Mouse (Mus musculus): ENCODE data around the gene Prkar2b. TPM values are rescaled to one million over a fixed set of nuclear protein-coding genes. Genes with fewer than 3 reads are reported as not detected.

The Prkar2b gene
- polyA plus RNA-seq, 1 experiment from 2014 or later = 22.6 TPM

- no peak overlapping the region for H3K9ac ChIP-seq (ENCODE audit: low read length)
- no peaks in the 10 kb centered on the region for H3K27me3 ChIP-seq (ENCODE audit: control insufficient read depth, insufficient read depth, low read length)
- H3K4me3 ChIP-seq (replicated peaks; ENCODE audit: low read length) = no peak overlapping the region
- H3K9me3 ChIP-seq (replicated peaks; ENCODE audit: control insufficient read depth, low read length) = peaks cover 3% of the 10 kb centered on the region; the same call in 1 of the 2 replicates
- 76% methylated on average over 10 of the region's 10 CpGs for WGBS
- no peak overlapping the region for H3K4me2 ChIP-seq (ENCODE audit: low read depth, low read length)
- no peak for ATAC-seq (ENCODE audit: insufficient read depth, low FRiP score)
- H3K27ac ChIP-seq (ENCODE audit: low read length) = no peak overlapping the region
- no peaks in the 10 kb centered on the region for H3K36me3 ChIP-seq (ENCODE audit: control insufficient read depth, insufficient read depth, low read length)
- no peaks in the 10 kb centered on the region for H3K4me1 ChIP-seq (ENCODE audit: control insufficient read depth, insufficient read depth, low read length)
These were observed 15.0 kb upstream of the Prkar2b start for GRCm38 (mm10) chr12:32075831-32076715.

- Histone ChIP-seq H3K36me3 (ENCODE audit: control insufficient read depth, insufficient read depth, low read length) (no peaks in the 10 kb centered on the region), H3K9ac (ENCODE audit: low read length) (no peak overlapping the region), H3K27ac (ENCODE audit: low read length) (no peak overlapping the region), H3K9me3 (replicated peaks; ENCODE audit: control insufficient read depth, low read length) (peaks cover 3% of the 10 kb centered on the region; the same call in 1 of the 2 replicates), H3K27me3 (ENCODE audit: control insufficient read depth, insufficient read depth, low read length) (no peaks in the 10 kb centered on the region), H3K4me1 (ENCODE audit: control insufficient read depth, insufficient read depth, low read length) (no peaks in the 10 kb centered on the region), H3K4me3 (replicated peaks; ENCODE audit: low read length) (no peak overlapping the region), H3K4me2 (ENCODE audit: low read depth, low read length) (no peak overlapping the region)
- 71% methylated on average over 6 of the region's 6 CpGs for WGBS
- no peak for ATAC-seq (ENCODE audit: insufficient read depth, low FRiP score)
These were observed 13.2 kb upstream of the Prkar2b start for GRCm38 (mm10) chr12:32074271-32074670.

- Histone ChIP-seq H3K9ac (ENCODE audit: low read length) (no peak overlapping the region), H3K4me3 (replicated peaks; ENCODE audit: low read length) (no peak overlapping the region), H3K9me3 (replicated peaks; ENCODE audit: control insufficient read depth, low read length) (no peaks in the 10 kb centered on the region), H3K4me2 (ENCODE audit: low read depth, low read length) (no peak overlapping the region), H3K4me1 (ENCODE audit: control insufficient read depth, insufficient read depth, low read length) (peaks cover 4% of the 10 kb centered on the region; the same call in 1 of the 2 replicates), H3K36me3 (ENCODE audit: control insufficient read depth, insufficient read depth, low read length) (no peaks in the 10 kb centered on the region), H3K27me3 (ENCODE audit: control insufficient read depth, insufficient read depth, low read length) (no peaks in the 10 kb centered on the region), H3K27ac (ENCODE audit: low read length) (no peak overlapping the region)
- no peak for ATAC-seq (ENCODE audit: insufficient read depth, low FRiP score)
- WGBS = 48% methylated on average over 5 of the region's 5 CpGs
These were observed 4.9 kb upstream of the Prkar2b start for GRCm38 (mm10) chr12:32066004-32066403.

GRCm38 (mm10) chr12:32060247-32061089, 628 bp downstream of the Prkar2b start:
- no peaks in the 10 kb centered on the region for H3K27me3 ChIP-seq (ENCODE audit: control insufficient read depth, insufficient read depth, low read length)
- peak overlapping the region; percentile 92 for H3K27ac ChIP-seq (ENCODE audit: low read length)
- H3K36me3 ChIP-seq (ENCODE audit: control insufficient read depth, insufficient read depth, low read length) = no peaks in the 10 kb centered on the region
- H3K4me2 ChIP-seq (ENCODE audit: low read depth, low read length) = peak overlapping the region; percentile 97
- ATAC-seq (ENCODE audit: insufficient read depth, low FRiP score) = peak; percentile 79
- peak overlapping the region; percentile 85 for H3K4me3 ChIP-seq (replicated peaks; ENCODE audit: low read length)
- under 1% methylated on average over 44 of the region's 66 CpGs for WGBS
- H3K4me1 ChIP-seq (ENCODE audit: control insufficient read depth, insufficient read depth, low read length) = peaks cover 10% of the 10 kb centered on the region; the same call in 1 of the 2 replicates
- H3K9me3 ChIP-seq (replicated peaks; ENCODE audit: control insufficient read depth, low read length) = no peaks in the 10 kb centered on the region
- peak overlapping the region; percentile 89 for H3K9ac ChIP-seq (ENCODE audit: low read length)

GRCm38 (mm10) chr12:32059707-32060106, 1.4 kb downstream of the Prkar2b start:
- no peak overlapping the region for H3K27ac ChIP-seq (ENCODE audit: low read length)
- peak overlapping the region; percentile 97 for H3K4me2 ChIP-seq (ENCODE audit: low read depth, low read length)
- peak overlapping the region; percentile 57 for H3K9ac ChIP-seq (ENCODE audit: low read length)
- no peaks in the 10 kb centered on the region for H3K27me3 ChIP-seq (ENCODE audit: control insufficient read depth, insufficient read depth, low read length)
- H3K9me3 ChIP-seq (replicated peaks; ENCODE audit: control insufficient read depth, low read length) = no peaks in the 10 kb centered on the region
- peak overlapping the region; percentile 85 for H3K4me3 ChIP-seq (replicated peaks; ENCODE audit: low read length)
- 27% methylated on average over 6 of the region's 6 CpGs for WGBS
- peaks cover 13% of the 10 kb centered on the region; the same call in 1 of the 2 replicates for H3K4me1 ChIP-seq (ENCODE audit: control insufficient read depth, insufficient read depth, low read length)
- no peak for ATAC-seq (ENCODE audit: insufficient read depth, low FRiP score)
- no peaks in the 10 kb centered on the region for H3K36me3 ChIP-seq (ENCODE audit: control insufficient read depth, insufficient read depth, low read length)

GRCm38 (mm10) chr12:32059135-32059534, 2.0 kb downstream of the Prkar2b start:
- Histone ChIP-seq H3K27ac (ENCODE audit: low read length) (no peak overlapping the region), H3K4me2 (ENCODE audit: low read depth, low read length) (peak overlapping the region; percentile 13; the same call in 1 of the 2 replicates), H3K27me3 (ENCODE audit: control insufficient read depth, insufficient read depth, low read length) (no peaks in the 10 kb centered on the region), H3K4me1 (ENCODE audit: control insufficient read depth, insufficient read depth, low read length) (peaks cover 16% of the 10 kb centered on the region; the same call in 1 of the 2 replicates), H3K9me3 (replicated peaks; ENCODE audit: control insufficient read depth, low read length) (no peaks in the 10 kb centered on the region), H3K9ac (ENCODE audit: low read length) (no peak overlapping the region), H3K36me3 (ENCODE audit: control insufficient read depth, insufficient read depth, low read length) (no peaks in the 10 kb centered on the region), H3K4me3 (replicated peaks; ENCODE audit: low read length) (peak overlapping the region; percentile 13; the same call in 1 of the 2 replicates)
- 72% methylated on average over 2 of the region's 2 CpGs for WGBS
- ATAC-seq (ENCODE audit: insufficient read depth, low FRiP score) = no peak

GRCm38 (mm10) chr12:32057461-32058199, 3.5 kb downstream of the Prkar2b start:
- Histone ChIP-seq H3K9me3 (replicated peaks; ENCODE audit: control insufficient read depth, low read length) (no peaks in the 10 kb centered on the region), H3K4me3 (replicated peaks; ENCODE audit: low read length) (no peak overlapping the region), H3K4me2 (ENCODE audit: low read depth, low read length) (no peak overlapping the region), H3K9ac (ENCODE audit: low read length) (no peak overlapping the region), H3K27me3 (ENCODE audit: control insufficient read depth, insufficient read depth, low read length) (no peaks in the 10 kb centered on the region), H3K36me3 (ENCODE audit: control insufficient read depth, insufficient read depth, low read length) (no peaks in the 10 kb centered on the region), H3K4me1 (ENCODE audit: control insufficient read depth, insufficient read depth, low read length) (peaks cover 26% of the 10 kb centered on the region), H3K27ac (ENCODE audit: low read length) (no peak overlapping the region)
- no peak for ATAC-seq (ENCODE audit: insufficient read depth, low FRiP score)
- WGBS = 76% methylated on average over 12 of the region's 12 CpGs

GRCm38 (mm10) chr12:32055797-32056196, 5.3 kb downstream of the Prkar2b start:
- Histone ChIP-seq H3K4me3 (replicated peaks; ENCODE audit: low read length) (no peak overlapping the region), H3K9me3 (replicated peaks; ENCODE audit: control insufficient read depth, low read length) (no peaks in the 10 kb centered on the region), H3K4me2 (ENCODE audit: low read depth, low read length) (no peak overlapping the region), H3K27me3 (ENCODE audit: control insufficient read depth, insufficient read depth, low read length) (no peaks in the 10 kb centered on the region), H3K27ac (ENCODE audit: low read length) (no peak overlapping the region), H3K36me3 (ENCODE audit: control insufficient read depth, insufficient read depth, low read length) (no peaks in the 10 kb centered on the region), H3K9ac (ENCODE audit: low read length) (no peak overlapping the region), H3K4me1 (ENCODE audit: control insufficient read depth, insufficient read depth, low read length) (peaks cover 24% of the 10 kb centered on the region)
- WGBS = 95% methylated on average over 3 of the region's 3 CpGs
- ATAC-seq (ENCODE audit: insufficient read depth, low FRiP score) = no peak

Measured in stomach, embryonic 16.5 days (tissue).